Mouse (Mus musculus): ENCODE measurements at regions not wholly inside any gene's neighbourhood (a gene's known extent, or its start where the extent isn't known, plus 50 kb on each side); places are given as distances from the start of the nearest gene placed in this dataset.
A peak's percentile ranks its signal among the peaks of the same experiment; 100 is the strongest.

GRCm38 (mm10) chr8:26509254-26509653 lies 389.9 kb downstream of the Gm45692 start:
- no peak overlapping the region for H3K4me3 ChIP-seq (ENCODE audit: low read depth, low read length)
- H3K9ac ChIP-seq (replicated peaks; ENCODE audit: low read length, poor library complexity, severe bottlenecking), result no peak overlapping the region
- TF ChIP-seq CTCF (IDR thresholded peaks at IDR 0.05), result no peak
- no peak overlapping the region for H3K4me2 ChIP-seq (ENCODE audit: low read depth, low read length, poor library complexity, severe bottlenecking)
- ATAC-seq (ENCODE audit: low FRiP score), result no peak
- no peaks in the 10 kb centered on the region for H3K9me3 ChIP-seq (ENCODE audit: low read length)
- 78% methylated on average over 3 of the region's 3 CpGs for WGBS
- no peaks in the 10 kb centered on the region for H3K27me3 ChIP-seq (ENCODE audit: insufficient read depth, low read length)
- H3K36me3 ChIP-seq (ENCODE audit: insufficient read depth, low read length), result no peaks in the 10 kb centered on the region
- no peak overlapping the region for H3K27ac ChIP-seq (ENCODE audit: low read depth, low read length)
- no peaks in the 10 kb centered on the region for H3K4me1 ChIP-seq (ENCODE audit: insufficient read depth, low read length)
- no peak for DNase-seq (ENCODE audit: low spot score)

GRCm38 (mm10) chr8:26513001-26513400 lies 393.7 kb downstream of the Gm45692 start:
- no peak overlapping the region for H3K4me3 ChIP-seq (ENCODE audit: low read depth, low read length)
- H3K4me1 ChIP-seq (ENCODE audit: insufficient read depth, low read length), result no peaks in the 10 kb centered on the region
- WGBS, result 88% methylated on average over 7 of the region's 7 CpGs
- H3K36me3 ChIP-seq (ENCODE audit: insufficient read depth, low read length), result no peaks in the 10 kb centered on the region
- H3K9ac ChIP-seq (replicated peaks; ENCODE audit: low read length, poor library complexity, severe bottlenecking), result no peak overlapping the region
- ATAC-seq (ENCODE audit: low FRiP score), result no peak
- no peaks in the 10 kb centered on the region for H3K9me3 ChIP-seq (ENCODE audit: low read length)
- H3K27ac ChIP-seq (ENCODE audit: low read depth, low read length), result no peak overlapping the region
- H3K4me2 ChIP-seq (ENCODE audit: low read depth, low read length, poor library complexity, severe bottlenecking), result no peak overlapping the region
- DNase-seq (ENCODE audit: low spot score), result no peak
- H3K27me3 ChIP-seq (ENCODE audit: insufficient read depth, low read length), result no peaks in the 10 kb centered on the region
- TF ChIP-seq CTCF (IDR thresholded peaks at IDR 0.05), result no peak

- no peak overlapping the region for H3K27ac ChIP-seq (ENCODE audit: low read depth, low read length)
- no peaks in the 10 kb centered on the region for H3K36me3 ChIP-seq (ENCODE audit: insufficient read depth, low read length)
- no peaks in the 10 kb centered on the region for H3K9me3 ChIP-seq (ENCODE audit: low read length)
- no peak for DNase-seq (ENCODE audit: low spot score)
- H3K9ac ChIP-seq (replicated peaks; ENCODE audit: low read length, poor library complexity, severe bottlenecking), result no peak overlapping the region
- TF ChIP-seq CTCF (IDR thresholded peaks at IDR 0.05), result no peak
- no peaks in the 10 kb centered on the region for H3K27me3 ChIP-seq (ENCODE audit: insufficient read depth, low read length)
- no peak overlapping the region for H3K4me3 ChIP-seq (ENCODE audit: low read depth, low read length)
- ATAC-seq (ENCODE audit: low FRiP score), result no peak
- H3K4me1 ChIP-seq (ENCODE audit: insufficient read depth, low read length), result no peaks in the 10 kb centered on the region
- 93% methylated on average over 2 of the region's 2 CpGs for WGBS
- no peak overlapping the region for H3K4me2 ChIP-seq (ENCODE audit: low read depth, low read length, poor library complexity, severe bottlenecking)
These were observed 404.9 kb downstream of the Gm45692 start for GRCm38 (mm10) chr8:26524237-26524636.

GRCm38 (mm10) chr8:26526474-26527185 lies 407.3 kb downstream of the Gm45692 start:
- Histone ChIP-seq H3K9me3 (ENCODE audit: low read length) (no peaks in the 10 kb centered on the region), H3K27ac (ENCODE audit: low read depth, low read length) (no peak overlapping the region), H3K9ac (replicated peaks; ENCODE audit: low read length, poor library complexity, severe bottlenecking) (no peak overlapping the region), H3K4me3 (ENCODE audit: low read depth, low read length) (no peak overlapping the region), H3K4me1 (ENCODE audit: insufficient read depth, low read length) (no peaks in the 10 kb centered on the region), H3K27me3 (ENCODE audit: insufficient read depth, low read length) (no peaks in the 10 kb centered on the region), H3K4me2 (ENCODE audit: low read depth, low read length, poor library complexity, severe bottlenecking) (no peak overlapping the region), H3K36me3 (ENCODE audit: insufficient read depth, low read length) (no peaks in the 10 kb centered on the region)
- DNase-seq (ENCODE audit: low spot score) (peak; percentile 40), ATAC-seq (ENCODE audit: low FRiP score) (no peak)
- no peak for TF ChIP-seq CTCF (IDR thresholded peaks at IDR 0.05)
- WGBS, result 28% methylated on average over 10 of the region's 10 CpGs

GRCm38 (mm10) chr8:26527186-26527580 lies 407.8 kb downstream of the Gm45692 start:
- Histone ChIP-seq H3K27me3 (ENCODE audit: insufficient read depth, low read length) (no peaks in the 10 kb centered on the region), H3K4me3 (ENCODE audit: low read depth, low read length) (no peak overlapping the region), H3K9ac (replicated peaks; ENCODE audit: low read length, poor library complexity, severe bottlenecking) (no peak overlapping the region), H3K27ac (ENCODE audit: low read depth, low read length) (no peak overlapping the region), H3K4me1 (ENCODE audit: insufficient read depth, low read length) (no peaks in the 10 kb centered on the region), H3K9me3 (ENCODE audit: low read length) (no peaks in the 10 kb centered on the region), H3K4me2 (ENCODE audit: low read depth, low read length, poor library complexity, severe bottlenecking) (no peak overlapping the region), H3K36me3 (ENCODE audit: insufficient read depth, low read length) (no peaks in the 10 kb centered on the region)
- ATAC-seq (ENCODE audit: low FRiP score) (no peak), DNase-seq (ENCODE audit: low spot score) (no peak)
- no peak for TF ChIP-seq CTCF (IDR thresholded peaks at IDR 0.05)
- 75% methylated on average over 5 of the region's 5 CpGs for WGBS

GRCm38 (mm10) chr8:26529921-26530320 lies 410.6 kb downstream of the Gm45692 start:
- no peak overlapping the region for H3K27ac ChIP-seq (ENCODE audit: low read depth, low read length)
- no peak overlapping the region for H3K4me3 ChIP-seq (ENCODE audit: low read depth, low read length)
- WGBS, result 82% methylated on average over 8 of the region's 8 CpGs
- H3K36me3 ChIP-seq (ENCODE audit: insufficient read depth, low read length), result no peaks in the 10 kb centered on the region
- no peak overlapping the region for H3K4me2 ChIP-seq (ENCODE audit: low read depth, low read length, poor library complexity, severe bottlenecking)
- H3K9me3 ChIP-seq (ENCODE audit: low read length), result no peaks in the 10 kb centered on the region
- no peak overlapping the region for H3K9ac ChIP-seq (replicated peaks; ENCODE audit: low read length, poor library complexity, severe bottlenecking)
- DNase-seq (ENCODE audit: low spot score), result no peak
- no peak for ATAC-seq (ENCODE audit: low FRiP score)
- no peaks in the 10 kb centered on the region for H3K27me3 ChIP-seq (ENCODE audit: insufficient read depth, low read length)
- no peak for TF ChIP-seq CTCF (IDR thresholded peaks at IDR 0.05)
- no peaks in the 10 kb centered on the region for H3K4me1 ChIP-seq (ENCODE audit: insufficient read depth, low read length)
